Mouse (Mus musculus): ENCODE measurements around the gene Trp53. TPM values are rescaled to one million over a fixed set of nuclear protein-coding genes. Genes with fewer than 3 reads are reported as not detected.
"Not testable (repeated sequence)": the region's sequence is repeated elsewhere in the genome, so short reads cannot be mapped to it uniquely, and the experiment has no call there.

The Trp53 gene
- polyA plus RNA-seq, 1 experiment from 2014 or later, result 112 TPM

- no peak overlapping the region for H3K9ac ChIP-seq (replicated peaks)
- no peak overlapping the region for H3K4me3 ChIP-seq
- no peak for ATAC-seq (replicated peaks)
- H3K4me1 ChIP-seq, result peaks cover 17% of the 10 kb centered on the region
- no peaks in the 10 kb centered on the region for H3K27me3 ChIP-seq
- no peaks in the 10 kb centered on the region for H3K36me3 ChIP-seq
- H3K9me3 ChIP-seq, result no peaks in the 10 kb centered on the region
- H3K4me2 ChIP-seq (replicated peaks), result no peak overlapping the region
- no peak overlapping the region for H3K27ac ChIP-seq (replicated peaks)
- WGBS, result 88% methylated on average over 7 of the region's 7 CpGs
Observed at GRCm38 (mm10) chr11:69620394-69621081, 40.4 kb downstream of the Trp53 start.

DNA sequence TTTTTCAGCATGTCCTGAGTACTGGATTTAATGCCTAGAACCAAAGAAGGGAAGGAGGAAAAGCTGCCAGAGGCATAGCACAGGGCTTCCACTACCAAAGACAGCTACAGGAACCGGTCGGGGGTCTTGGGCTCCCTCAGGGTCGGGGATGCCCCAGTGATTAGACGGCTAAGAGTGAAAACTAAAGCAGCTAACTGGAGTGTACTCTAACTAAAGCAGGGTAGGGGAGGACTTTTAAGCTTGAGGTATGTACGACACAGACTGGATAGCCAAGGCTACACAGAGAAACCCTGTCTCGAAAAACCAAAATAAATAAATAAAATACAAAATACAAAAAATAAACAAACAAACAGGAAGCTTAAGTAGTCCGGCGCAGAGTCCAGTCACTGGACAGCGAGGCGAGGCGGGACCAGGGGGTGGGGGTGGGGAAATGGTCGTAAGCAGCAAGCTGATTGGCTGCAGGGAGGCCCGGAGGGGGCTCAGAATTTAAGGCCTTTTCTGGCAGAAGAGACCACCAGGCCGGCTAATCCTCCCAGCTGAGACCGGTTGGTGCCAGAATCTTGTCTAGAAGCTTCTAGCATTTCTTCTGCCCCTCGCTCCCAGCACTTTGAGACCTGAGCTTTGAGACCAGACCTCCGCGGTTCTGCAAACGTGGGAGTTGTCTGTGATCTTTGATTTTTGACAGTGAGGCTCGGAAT is 41.6 kb downstream of the Trp53 start, which contains the start of gene Sat2:
TSS of gene Sat2 (plus strand) at position 454 of the 698 bp plus-strand sequence.
- Histone ChIP-seq H3K27me3 (no peaks in the 10 kb centered on the region), H3K9me3 (no peaks in the 10 kb centered on the region), H3K9ac (replicated peaks) (peak within 1 kb of the TSS; percentile 70), H3K4me1 (peaks cover 17% of the 10 kb centered on the region), H3K4me2 (replicated peaks) (peak within 1 kb of the TSS; percentile 73), H3K4me3 (peak within 1 kb of the TSS; percentile 52), H3K36me3 (no peaks in the 10 kb centered on the region), H3K27ac (replicated peaks) (peak within 1 kb of the TSS; percentile 67)
- ATAC-seq (replicated peaks), result peak; percentile 80
- WGBS, result under 1% methylated on average over 20 of the region's 20 CpGs

GRCm38 (mm10) chr11:69622406-69622805 is 42.2 kb downstream of the Trp53 start:
- H3K27ac ChIP-seq (replicated peaks), result peak overlapping the region; percentile 67
- H3K36me3 ChIP-seq, result no peaks in the 10 kb centered on the region
- peaks cover 17% of the 10 kb centered on the region for H3K4me1 ChIP-seq
- peak overlapping the region; percentile 70 for H3K9ac ChIP-seq (replicated peaks)
- peak overlapping the region; percentile 52 for H3K4me3 ChIP-seq
- ATAC-seq (replicated peaks), result no peak
- no peaks in the 10 kb centered on the region for H3K27me3 ChIP-seq
- H3K9me3 ChIP-seq, result no peaks in the 10 kb centered on the region
- peak overlapping the region; percentile 73 for H3K4me2 ChIP-seq (replicated peaks)
- 25% methylated on average over 6 of the region's 6 CpGs for WGBS

GRCm38 (mm10) chr11:69623006-69623405 is 42.8 kb downstream of the Trp53 start:
- Histone ChIP-seq H3K9ac (replicated peaks) (peak overlapping the region; percentile 70; the same call in 1 of the 2 replicates), H3K4me2 (replicated peaks) (peak overlapping the region; percentile 73), H3K36me3 (no peaks in the 10 kb centered on the region), H3K4me1 (peaks cover 17% of the 10 kb centered on the region), H3K27me3 (no peaks in the 10 kb centered on the region), H3K4me3 (peak overlapping the region; percentile 52), H3K27ac (replicated peaks) (no peak overlapping the region), H3K9me3 (no peaks in the 10 kb centered on the region)
- no peak for ATAC-seq (replicated peaks)
- WGBS, result 76% methylated on average over 4 of the region's 4 CpGs

DNA sequence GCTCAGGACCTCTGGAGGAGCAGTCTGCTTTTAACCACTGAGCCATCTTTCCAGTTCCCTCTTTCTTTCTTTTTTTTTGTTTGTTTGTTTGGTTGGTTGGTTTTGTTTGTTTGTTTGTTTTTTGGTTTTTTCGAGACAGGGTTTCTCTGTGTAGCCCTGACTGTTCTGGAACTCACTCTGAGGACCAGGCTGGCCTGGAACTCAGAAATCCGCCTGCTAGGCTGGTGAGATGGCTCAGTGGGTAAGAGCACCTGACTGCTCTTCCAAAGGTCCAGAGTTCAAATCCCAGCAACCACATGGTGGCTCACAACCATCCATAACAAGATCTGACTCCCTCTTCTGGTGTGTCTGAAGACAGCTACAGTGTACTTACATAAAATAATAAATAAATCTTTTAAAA is 44.2 kb downstream of the Trp53 start:
- not testable (repeated sequence) for H3K9me3 ChIP-seq; ATAC-seq (replicated peaks); H3K36me3 ChIP-seq; H3K9ac ChIP-seq (replicated peaks); H3K4me3 ChIP-seq; H3K27ac ChIP-seq (replicated peaks); H3K4me2 ChIP-seq (replicated peaks); H3K27me3 ChIP-seq
- peaks cover 17% of the 10 kb centered on the region for H3K4me1 ChIP-seq
- 87% methylated on average over 2 of the region's 2 CpGs for WGBS

DNA sequence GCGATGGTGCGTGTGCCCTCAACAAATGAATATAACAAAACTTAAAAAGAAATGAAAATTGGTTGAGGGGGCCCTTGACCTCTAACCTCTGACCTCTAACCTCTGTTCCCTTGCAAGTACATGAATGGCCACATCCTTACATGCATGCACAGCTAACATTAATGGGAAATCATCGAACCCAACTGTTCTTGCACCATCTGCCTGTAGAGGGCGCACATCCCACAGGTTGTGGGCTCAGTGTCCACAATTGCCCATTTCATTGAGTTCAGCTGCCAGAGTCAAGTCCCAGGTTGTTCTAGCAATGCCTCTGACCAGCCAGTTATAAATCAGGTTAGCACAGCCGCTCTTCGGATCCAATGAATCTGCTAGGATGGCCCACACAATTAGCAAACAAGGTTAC is 48.1 kb downstream of the Trp53 start:
- Histone ChIP-seq H3K4me3 (no peak overlapping the region), H3K27ac (replicated peaks) (no peak overlapping the region), H3K9ac (replicated peaks) (no peak overlapping the region), H3K4me1 (peaks cover 3% of the 10 kb centered on the region; the same call in 1 of the 2 replicates), H3K27me3 (no peaks in the 10 kb centered on the region), H3K9me3 (no peaks in the 10 kb centered on the region), H3K36me3 (no peaks in the 10 kb centered on the region), H3K4me2 (replicated peaks) (no peak overlapping the region)
- WGBS, result 36% methylated on average over 6 of the region's 6 CpGs
- ATAC-seq (replicated peaks), result no peak

GRCm38 (mm10) chr11:69629802-69630201 is 49.6 kb downstream of the Trp53 start:
- Histone ChIP-seq H3K36me3 (no peaks in the 10 kb centered on the region), H3K27ac (replicated peaks) (no peak overlapping the region), H3K9ac (replicated peaks) (no peak overlapping the region), H3K4me2 (replicated peaks) (no peak overlapping the region), H3K4me1 (peaks cover 18% of the 10 kb centered on the region), H3K9me3 (no peaks in the 10 kb centered on the region), H3K4me3 (no peak overlapping the region), H3K27me3 (no peaks in the 10 kb centered on the region)
- WGBS, result 61% methylated on average over 1 of the region's 1 CpGs
- no peak for ATAC-seq (replicated peaks)

GRCm38 (mm10) chr11:69632284-69633089 is 52.3 kb downstream of the Trp53 start, which contains the start of gene Fxr2:
Gene Fxr2, plus strand, starts transcription at chr11:69632990.
- WGBS, result 1% methylated on average over 41 of the region's 56 CpGs
- ATAC-seq (replicated peaks), result peak; percentile 98
- Histone ChIP-seq H3K4me3 (peak within 1 kb of the TSS; percentile 100), H3K4me2 (replicated peaks) (peak within 1 kb of the TSS; percentile 73), H3K27ac (replicated peaks) (peak within 1 kb of the TSS; percentile 96), H3K9ac (replicated peaks) (peak within 1 kb of the TSS; percentile 100), H3K36me3 (0 out of 2 replicates have a peak, but pooled peaks cover 4% of the 10 kb centered on the region), H3K9me3 (no peaks in the 10 kb centered on the region), H3K4me1 (peaks cover 34% of the 10 kb centered on the region), H3K27me3 (no peaks in the 10 kb centered on the region)

DNA sequence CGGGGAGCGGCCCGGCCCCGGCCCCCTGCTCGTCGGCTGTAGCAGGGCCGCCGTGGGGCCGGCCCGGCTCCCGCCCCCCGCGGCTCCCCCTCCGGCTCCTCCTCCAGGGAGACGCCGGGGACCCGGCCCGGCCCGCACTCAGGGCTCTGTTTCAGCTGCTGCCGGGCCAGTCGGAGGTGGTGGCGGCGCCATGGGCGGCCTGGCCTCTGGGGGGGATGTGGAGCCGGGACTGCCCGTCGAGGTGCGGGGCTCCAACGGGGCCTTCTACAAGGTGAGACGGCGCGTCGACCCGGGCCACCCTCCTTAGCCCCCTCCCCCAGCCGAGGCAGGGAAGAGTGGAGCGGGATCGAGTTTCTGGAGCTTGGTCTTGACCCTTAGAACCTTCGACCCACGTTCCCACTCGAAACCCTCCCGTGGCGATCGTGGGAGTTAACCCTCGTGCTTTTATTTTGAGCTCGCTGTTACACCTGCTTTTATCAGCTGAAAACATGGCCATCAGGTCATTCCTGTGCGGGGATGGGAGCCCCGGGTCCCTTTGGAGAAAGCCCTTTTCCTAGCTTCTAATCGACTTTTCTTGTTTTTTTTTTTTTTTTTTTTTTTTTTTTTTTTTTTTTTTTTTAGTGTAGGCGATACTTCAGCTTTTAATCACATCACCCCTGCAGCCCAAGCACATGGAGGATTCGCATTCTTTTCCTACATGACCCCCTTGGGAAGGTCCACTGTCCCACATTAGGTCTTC is 53.1 kb downstream of the Trp53 start:
- under 1% methylated on average over 36 of the region's 50 CpGs for WGBS
- H3K9ac ChIP-seq (replicated peaks), result peak overlapping the region; percentile 100
- peak; percentile 69 for ATAC-seq (replicated peaks)
- H3K4me3 ChIP-seq, result peak overlapping the region; percentile 100
- H3K27me3 ChIP-seq, result no peaks in the 10 kb centered on the region
- 0 out of 2 replicates have a peak, but pooled peaks cover 4% of the 10 kb centered on the region for H3K36me3 ChIP-seq
- H3K4me1 ChIP-seq, result peaks cover 34% of the 10 kb centered on the region
- H3K4me2 ChIP-seq (replicated peaks), result peak overlapping the region; percentile 73
- H3K9me3 ChIP-seq, result no peaks in the 10 kb centered on the region
- H3K27ac ChIP-seq (replicated peaks), result peak overlapping the region; percentile 96

GRCm38 (mm10) chr11:69635471-69635870 is 55.3 kb downstream of the Trp53 start:
- Histone ChIP-seq H3K27me3 (no peaks in the 10 kb centered on the region), H3K9ac (replicated peaks) (no peak overlapping the region), H3K4me3 (no peak overlapping the region), H3K4me2 (replicated peaks) (0 out of 2 replicates have a peak overlapping the region, but pooled peaks have one; percentile 2), H3K27ac (replicated peaks) (no peak overlapping the region), H3K36me3 (peaks cover 17% of the 10 kb centered on the region), H3K9me3 (no peaks in the 10 kb centered on the region), H3K4me1 (peaks cover 34% of the 10 kb centered on the region)
- 85% methylated on average over 3 of the region's 3 CpGs for WGBS
- ATAC-seq (replicated peaks), result no peak
